Mouse (Mus musculus) layer of hippocampus, postnatal 36 days (tissue): Measurements from ENCODE around the gene Ceacam10. TPM values are rescaled to one million over a fixed set of nuclear protein-coding genes. Genes with fewer than 3 reads are reported as not detected.

Experiments
- total RNA-seq, 2 experiments: library from RNA; stranded (reverse); gene quantifications; 2 replicates each; pipeline ENCODE4 v1.2.3; 2021

The Ceacam10 gene
- total RNA-seq, 2 experiments from 2014 or later: not detected

Other genes with a start within 250 kb of the Ceacam10 start
- gene Irgq, start 246.5 kb upstream of the Ceacam10 start, total RNA-seq: 10 to 100 TPM; 67.7 to 69.6 TPM
- gene Pinlyp, start 231.1 kb upstream of the Ceacam10 start, total RNA-seq: not detected
- 10 to 100 TPM; 34.2 to 37.7 TPM for gene Xrcc1, start 230.9 kb upstream of the Ceacam10 start, total RNA-seq
- 10 to 100 TPM in 1 of 2 experiments, 1 to 10 TPM in 1; 10.0 to 12.0 TPM for gene Ethe1, start 189.7 kb upstream of the Ceacam10 start, total RNA-seq
- gene Zfp575, start 189.6 kb upstream of the Ceacam10 start, total RNA-seq: 1 to 10 TPM; 4.7 to 5.7 TPM
- gene Phldb3, start 166.4 kb upstream of the Ceacam10 start, total RNA-seq: under 1 TPM in 1 of 2 experiments, not detected in 1; 0.30 TPM
- gene Lypd3, start 140.7 kb upstream of the Ceacam10 start, total RNA-seq: under 1 TPM; 0.40 to 0.68 TPM
- not detected for gene Tex101, start 100.5 kb upstream of the Ceacam10 start, total RNA-seq
- gene BC049730, start 68.0 kb upstream of the Ceacam10 start, total RNA-seq: not detected
- gene Gm4763, start 50.3 kb upstream of the Ceacam10 start, total RNA-seq: not detected
- gene Cd177, start 16.9 kb upstream of the Ceacam10 start, total RNA-seq: not detected
- gene Gm9844, start 85.0 kb downstream of the Ceacam10 start, total RNA-seq: not detected
- gene Lypd4, start 92.7 kb downstream of the Ceacam10 start, total RNA-seq: not detected
- not detected for gene Dmrtc2, start 92.9 kb downstream of the Ceacam10 start, total RNA-seq
- gene Rps19, start 107.2 kb downstream of the Ceacam10 start, total RNA-seq: 100 to 1,000 TPM; 490 to 494 TPM
- under 1 TPM in 1 of 2 experiments, not detected in 1; 0.43 TPM for gene Cd79a, start 120.2 kb downstream of the Ceacam10 start, total RNA-seq
- gene Arhgef1, start 125.7 kb downstream of the Ceacam10 start, total RNA-seq: 10 to 100 TPM; 81.1 to 86.9 TPM
- gene Gm4881, start 167.3 kb downstream of the Ceacam10 start, total RNA-seq: not detected
- gene Rabac1, start 195.5 kb downstream of the Ceacam10 start, total RNA-seq: 100 to 1,000 TPM; 267 to 288 TPM
- 1,000 to 10,000 TPM; 2,432 to 2,476 TPM for gene Atp1a3, start 228.8 kb downstream of the Ceacam10 start, total RNA-seq